Mouse (Mus musculus) brown adipose tissue, adult 24 weeks (tissue): ENCODE results near the gene Fdps. TPM values are rescaled to one million over a fixed set of nuclear protein-coding genes. Genes with fewer than 3 reads are reported as not detected.

Experiments used
- H3K27ac ChIP-seq: fragments of 200-500 bp; replicated peaks from 2 replicates; pipeline ENCODE4 v1.5.1; 2012; ENCODE audit warnings: low read depth, mild to moderate bottlenecking, low read length
- H3K4me1 ChIP-seq: fragments of 200-500 bp; 2 replicates; pipeline ENCODE4 v1.6.1; 2012; ENCODE audit warnings: low read length, mixed read lengths; ENCODE audit not compliant: control insufficient read depth, insufficient read depth, insufficient read length
- H3K4me3 ChIP-seq: fragments of 200-500 bp; 2 replicates; pipeline ENCODE4 v1.5.1; 2012; ENCODE audit warnings: low read depth, mild to moderate bottlenecking, low read length, moderate library complexity; ENCODE audit not compliant: insufficient read depth
- polyA plus RNA-seq: library from polyadenylated mRNA; stranded (reverse); fragments of >200 nt; gene quantifications from 2 replicates; pipeline ENCODE4 v1.2.4, GENCODE M21; 2012; ENCODE audit not compliant: missing spikeins, insufficient read depth, insufficient read length

Fdps gene
- polyA plus RNA-seq, result 127 and 135 TPM in 2 replicates

DNA sequence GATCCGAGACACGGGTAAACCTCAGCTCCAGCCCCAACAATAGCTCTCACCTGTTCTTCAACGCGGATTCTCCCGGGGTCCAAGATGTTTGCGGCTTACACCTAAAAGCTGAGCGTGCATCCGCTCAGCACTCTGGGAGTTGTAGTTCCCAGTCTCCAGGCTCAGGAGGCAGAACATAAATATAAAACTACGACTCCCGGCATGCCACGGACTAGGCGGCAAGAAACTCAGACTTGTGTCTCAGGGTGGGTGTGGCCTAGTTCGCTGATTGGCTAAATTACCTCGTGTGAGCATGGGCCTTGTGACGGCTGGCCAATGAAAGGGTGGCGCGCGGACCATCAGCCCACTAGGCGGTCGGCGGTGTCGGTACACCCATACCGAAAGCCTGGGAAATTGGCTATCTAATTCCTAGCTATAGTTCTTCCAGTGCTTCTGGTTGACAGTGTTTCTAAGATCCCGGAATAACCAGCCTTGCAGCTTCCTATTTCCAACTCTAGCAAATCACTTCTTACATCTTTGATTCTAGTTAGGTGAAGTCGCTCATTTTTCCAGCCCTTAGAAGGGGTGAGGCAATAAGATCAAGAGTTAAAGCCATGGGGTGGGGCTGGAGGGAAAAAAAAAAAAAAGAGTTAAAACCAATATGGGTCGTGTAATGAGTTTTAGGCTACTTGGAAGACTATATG lies at the start of gene Fdps:
Gene Fdps, minus strand, starts transcription at position 148 of the 683 bp plus-strand sequence.
- Histone ChIP-seq H3K27ac (no peak within 1 kb of the TSS), H3K4me1 (peaks cover 6% of the 10 kb centered on the region), H3K4me3 (peak within 1 kb of the TSS; percentile 78)

DNA sequence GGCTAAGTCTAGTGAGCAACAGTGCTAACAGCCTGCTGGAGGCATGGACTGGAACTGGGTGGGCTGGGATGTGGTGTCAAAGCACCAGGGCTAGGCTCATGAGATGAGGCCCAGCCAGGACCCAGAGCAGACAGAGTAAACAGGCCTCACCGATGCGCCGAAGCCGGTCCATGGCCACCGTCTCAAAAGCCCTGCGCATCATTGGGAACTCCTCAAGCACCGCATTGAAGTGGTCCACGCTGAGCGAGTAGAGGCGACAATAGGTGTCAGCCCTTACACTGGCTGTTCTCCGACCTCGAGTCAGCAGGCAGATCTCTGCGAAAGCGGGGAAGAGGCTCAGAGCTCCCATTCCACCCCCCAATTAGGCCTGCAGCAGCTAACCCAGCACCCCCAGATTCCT lies 46.8 kb upstream of the Fdps start:
- Histone ChIP-seq H3K4me3 (no peak overlapping the region), H3K4me1 (no peaks in the 10 kb centered on the region), H3K27ac (no peak overlapping the region)

DNA sequence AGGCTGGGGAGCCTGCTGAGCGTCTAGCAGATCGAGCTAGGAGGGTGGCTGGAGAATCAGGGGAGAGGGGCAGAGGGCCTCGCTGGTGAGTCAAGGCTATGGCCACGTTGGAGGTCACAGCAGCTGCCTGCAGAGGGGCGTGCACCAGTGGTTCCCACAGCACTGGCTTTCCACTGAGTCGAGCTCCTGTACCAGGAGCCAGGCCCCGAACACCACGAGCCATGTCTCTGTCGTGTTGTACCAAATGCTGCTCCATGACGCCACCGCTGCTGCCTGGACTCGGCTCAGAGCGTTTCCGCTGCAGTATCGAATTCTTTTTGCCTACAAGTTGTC lies 46.2 kb upstream of the Fdps start:
- Histone ChIP-seq H3K27ac (no peak overlapping the region), H3K4me3 (no peak overlapping the region)

DNA sequence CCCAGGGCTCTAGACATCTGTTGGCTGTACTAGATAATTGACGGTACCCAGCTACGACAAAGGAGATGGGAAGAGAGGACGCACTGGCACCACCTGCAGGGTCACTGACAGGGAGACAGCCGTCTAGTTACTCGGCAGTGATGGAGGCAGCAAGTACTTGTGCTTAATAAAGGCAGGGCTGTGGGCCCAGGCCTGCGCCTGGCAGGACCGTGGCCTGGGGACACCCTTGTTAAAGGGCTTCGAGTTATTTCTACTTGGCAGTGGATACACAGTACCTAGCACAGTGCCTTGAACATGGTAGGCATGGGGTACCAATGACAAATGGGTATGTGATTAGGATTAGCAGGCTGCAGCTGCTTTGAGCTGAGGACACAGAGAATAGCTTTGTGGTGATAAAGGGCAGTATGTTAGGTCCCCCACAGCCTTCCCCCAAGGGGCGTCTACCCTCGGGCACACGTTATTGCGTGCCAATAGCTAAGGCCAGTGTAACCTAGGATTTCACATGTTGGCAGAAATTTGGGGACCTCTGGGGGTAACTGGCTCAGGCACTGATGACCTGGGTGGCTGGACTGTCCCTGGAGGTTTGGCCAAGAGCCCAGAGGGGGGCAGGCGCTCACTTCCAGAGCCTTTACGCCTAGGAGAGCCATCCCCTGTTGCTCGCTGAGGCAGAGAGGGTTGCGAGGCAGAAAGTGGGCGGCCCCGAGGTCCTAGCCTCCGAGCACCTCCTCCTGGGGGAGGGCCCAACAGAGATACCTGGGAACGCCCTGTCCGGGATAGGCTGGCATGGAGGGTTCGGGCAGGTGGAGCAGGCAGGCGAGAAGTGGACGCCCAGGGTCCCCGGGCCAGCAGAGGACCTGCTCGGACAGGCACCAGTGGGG lies 45.6 kb upstream of the Fdps start:
- Histone ChIP-seq H3K27ac (no peak overlapping the region), H3K4me1 (no peaks in the 10 kb centered on the region), H3K4me3 (no peak overlapping the region)

More for the DNA sequence above, 46.2 kb upstream of the Fdps start:
- no peaks in the 10 kb centered on the region for H3K4me1 ChIP-seq

DNA sequence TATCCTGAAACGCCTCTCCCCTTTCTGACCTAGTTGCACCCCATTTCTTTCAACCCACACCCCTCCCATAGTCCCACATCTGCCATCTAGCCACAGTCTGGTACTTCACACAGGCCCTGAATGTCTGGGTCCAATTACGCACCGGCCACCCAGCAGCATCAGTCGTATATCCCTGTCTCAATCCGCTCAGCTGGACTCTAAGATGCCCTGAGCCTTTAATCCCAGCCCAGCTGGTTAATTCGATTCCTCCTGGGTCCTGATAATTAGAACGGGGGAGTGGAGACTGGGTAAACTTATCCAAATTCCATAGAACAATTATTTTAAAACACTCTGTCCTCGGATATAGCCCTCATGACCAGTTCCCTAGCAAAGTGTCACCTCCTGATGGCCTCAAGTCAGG lies 43.8 kb upstream of the Fdps start:
- Histone ChIP-seq H3K4me3 (no peak overlapping the region), H3K4me1 (no peaks in the 10 kb centered on the region), H3K27ac (no peak overlapping the region)

DNA sequence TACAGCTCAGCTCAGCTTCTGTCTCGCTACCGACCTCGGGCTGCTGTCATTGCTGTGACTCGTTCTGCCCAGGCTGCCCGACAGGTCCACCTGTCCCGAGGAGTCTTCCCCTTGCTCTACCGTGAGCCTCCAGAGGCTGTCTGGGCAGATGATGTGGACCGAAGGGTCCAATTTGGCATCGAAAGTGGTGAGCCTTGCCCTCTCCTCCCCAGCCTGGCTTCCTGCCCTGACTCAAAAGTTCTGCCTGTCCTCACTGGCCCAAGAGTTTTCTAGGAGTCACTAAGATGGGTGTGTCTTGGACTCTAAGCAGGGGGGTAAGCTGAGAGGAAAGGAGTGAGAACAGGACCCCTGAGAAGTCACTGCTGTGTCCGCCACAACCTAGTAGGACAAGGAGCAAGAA lies 43.1 kb upstream of the Fdps start:
- H3K27ac ChIP-seq, result no peak overlapping the region
- H3K4me3 ChIP-seq, result no peak overlapping the region
- no peaks in the 10 kb centered on the region for H3K4me1 ChIP-seq

DNA sequence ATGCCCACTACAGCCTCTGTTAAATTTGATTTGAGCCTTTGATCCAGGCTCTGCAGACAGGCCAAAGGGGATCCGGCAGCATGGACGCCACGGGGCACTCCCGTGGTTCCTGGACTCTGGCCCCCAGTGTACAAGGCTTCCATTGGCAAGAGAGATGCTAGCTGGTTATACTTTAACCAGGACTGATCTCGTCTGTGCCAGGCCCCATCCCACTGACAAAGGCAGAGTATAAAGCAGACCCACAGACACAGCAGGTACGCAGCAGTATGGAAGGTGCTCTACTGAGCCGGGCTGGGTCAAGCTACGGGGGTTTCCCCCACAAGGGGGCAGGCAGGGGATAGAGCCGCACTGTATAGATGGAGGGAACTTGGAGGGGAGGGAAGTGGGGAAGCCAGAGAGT lies 34.6 kb upstream of the Fdps start:
- Histone ChIP-seq H3K27ac (no peak overlapping the region), H3K4me3 (no peak overlapping the region), H3K4me1 (no peaks in the 10 kb centered on the region)

DNA sequence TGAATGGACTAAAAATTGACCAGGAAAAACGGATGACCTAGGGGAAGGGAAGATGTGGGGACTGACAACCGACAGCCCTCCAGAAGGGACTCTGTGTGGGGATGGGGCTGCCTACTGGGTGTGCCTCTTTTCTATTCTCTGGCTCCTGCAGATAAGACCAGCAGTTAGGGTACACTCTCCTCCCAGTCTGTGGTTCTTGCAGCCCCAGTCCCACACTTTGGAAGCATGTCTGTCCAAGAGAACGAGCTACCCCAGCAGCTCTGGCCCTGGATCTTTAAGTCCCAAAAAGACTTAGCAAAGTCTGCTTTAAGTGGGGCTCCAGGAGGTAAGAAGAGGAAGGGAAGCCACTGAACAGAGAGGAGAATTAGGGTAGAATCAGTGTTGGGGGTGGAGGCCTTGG lies 34.2 kb upstream of the Fdps start, which contains the start of gene Pklr:
Gene Pklr, plus strand, starts transcription at position 185 of the 400 bp plus-strand sequence.
- Histone ChIP-seq H3K27ac (no peak within 1 kb of the TSS), H3K4me1 (no peaks in the 10 kb centered on the region), H3K4me3 (no peak within 1 kb of the TSS)

DNA sequence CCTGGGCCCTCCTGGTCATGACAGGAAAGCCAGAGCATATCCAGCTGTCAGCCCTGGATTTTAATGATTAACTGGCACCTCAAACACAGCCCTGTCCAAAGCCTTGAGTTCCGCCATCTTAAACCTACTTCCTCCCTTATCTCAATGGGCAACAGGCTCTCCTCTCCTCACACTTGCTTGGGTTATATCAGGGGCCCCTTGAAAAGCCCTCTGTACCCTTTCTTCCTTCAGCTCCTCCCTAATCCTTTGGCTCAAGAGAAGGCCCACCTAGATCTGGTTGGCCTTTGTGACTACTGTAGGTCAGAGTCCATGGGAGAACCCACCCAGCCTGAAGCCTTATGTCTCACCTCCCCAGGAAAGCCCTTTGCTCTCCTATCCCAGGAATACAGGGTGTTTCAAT lies 32.0 kb upstream of the Fdps start:
- H3K4me3 ChIP-seq, result no peak overlapping the region
- no peaks in the 10 kb centered on the region for H3K4me1 ChIP-seq
- no peak overlapping the region for H3K27ac ChIP-seq

DNA sequence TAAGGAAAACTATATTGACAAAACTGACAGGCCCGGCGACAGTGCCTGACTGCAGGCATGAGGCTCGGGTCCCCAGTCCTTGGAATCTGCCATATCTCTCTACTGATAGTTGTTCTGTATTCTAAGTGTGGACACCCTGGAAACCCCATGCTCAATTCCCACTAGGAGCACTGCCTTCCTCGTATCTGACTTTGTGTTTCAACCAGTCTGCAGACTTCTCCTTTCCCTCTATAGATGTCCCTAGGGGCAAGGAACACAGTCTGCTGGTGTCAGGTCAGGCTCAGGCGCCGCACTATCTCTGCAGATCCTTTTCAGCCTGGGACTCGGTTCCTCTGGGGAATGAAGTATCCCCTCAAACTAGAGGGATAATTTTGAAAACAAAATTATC lies 31.3 kb upstream of the Fdps start:
- no peak overlapping the region for H3K4me3 ChIP-seq
- no peak overlapping the region for H3K27ac ChIP-seq
- H3K4me1 ChIP-seq, result no peaks in the 10 kb centered on the region

DNA sequence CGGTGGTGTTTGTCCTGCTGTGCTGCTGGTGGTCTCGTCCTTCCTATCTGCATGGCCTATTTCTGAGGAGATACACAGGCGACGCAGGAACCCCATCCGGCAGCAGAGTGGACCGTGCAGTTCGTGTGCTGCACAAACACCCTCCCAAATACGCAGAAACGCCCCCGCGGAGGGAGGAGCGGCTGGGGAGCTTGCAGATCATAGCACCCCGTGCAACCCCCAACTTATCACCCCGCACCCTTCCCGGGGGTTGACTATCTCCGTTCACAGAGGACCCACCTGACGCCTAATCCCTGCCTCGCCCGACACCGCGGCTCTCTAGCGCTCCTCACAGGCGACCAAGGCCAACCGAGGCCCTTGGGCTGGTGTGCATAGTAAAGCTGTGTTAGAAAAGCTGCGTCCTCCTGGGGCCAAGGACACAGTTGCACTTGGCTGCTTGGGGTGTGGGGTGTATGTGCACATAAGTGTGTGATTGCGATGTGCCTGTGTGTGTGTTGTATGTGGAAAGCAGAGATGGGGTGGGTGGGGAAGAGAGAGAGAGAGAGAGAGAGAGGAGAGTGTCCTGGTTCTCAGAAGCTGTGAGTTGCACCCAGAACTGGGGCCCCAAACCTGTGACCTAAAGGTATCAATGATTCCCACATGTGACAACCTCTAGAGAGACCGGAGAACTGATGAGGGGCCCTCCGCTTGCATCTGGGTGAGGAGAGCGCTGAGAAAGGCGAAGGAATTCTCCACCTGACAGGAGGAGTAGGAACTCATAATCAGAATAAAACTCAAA lies 30.7 kb upstream of the Fdps start:
- Histone ChIP-seq H3K4me1 (no peaks in the 10 kb centered on the region), H3K4me3 (0 out of 2 replicates have a peak overlapping the region, but pooled peaks have one; percentile 12), H3K27ac (no peak overlapping the region)

DNA sequence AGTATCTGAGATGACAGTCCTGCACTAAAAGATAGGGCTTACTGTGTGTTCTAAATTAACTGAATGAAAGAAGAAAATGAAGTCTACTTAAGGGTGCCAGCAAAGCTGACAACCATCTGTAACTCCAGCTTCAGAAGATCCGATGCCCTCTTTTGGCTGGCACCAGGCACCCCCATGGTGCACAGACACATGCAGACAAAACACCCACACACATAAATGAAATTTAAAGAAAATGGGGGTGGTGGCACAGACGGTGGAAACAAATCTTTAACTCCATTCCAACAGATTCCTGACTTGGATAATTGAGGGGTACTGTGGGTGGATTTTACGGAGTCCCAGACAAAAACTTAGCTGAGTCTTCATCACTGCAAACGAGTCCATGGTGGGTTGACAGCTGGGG lies 30.1 kb upstream of the Fdps start:
- Histone ChIP-seq H3K4me1 (no peaks in the 10 kb centered on the region), H3K4me3 (no peak overlapping the region)

DNA sequence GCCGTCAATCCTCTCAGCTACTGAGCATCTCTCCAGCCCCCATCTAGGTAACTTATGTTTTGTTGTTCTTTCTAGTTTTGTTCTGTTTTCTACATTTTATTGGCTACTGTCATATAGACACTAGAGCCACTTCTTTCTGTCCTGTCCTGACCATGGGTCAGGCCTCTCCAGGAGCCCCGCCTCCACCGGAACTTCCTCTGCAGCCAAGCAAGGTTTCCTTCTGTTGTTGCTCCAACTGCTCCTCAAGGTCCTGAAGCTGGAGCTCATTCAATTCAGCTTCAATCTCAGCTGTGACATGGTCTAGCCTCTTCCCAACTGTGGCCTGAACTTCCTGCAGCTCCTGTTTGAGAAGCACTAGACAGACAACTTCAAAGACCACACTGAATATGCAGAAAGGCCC lies 28.1 kb upstream of the Fdps start:
- Histone ChIP-seq H3K27ac (no peak overlapping the region), H3K4me1 (no peaks in the 10 kb centered on the region), H3K4me3 (no peak overlapping the region)

More for the DNA sequence above, 30.1 kb upstream of the Fdps start:
- no peak overlapping the region for H3K27ac ChIP-seq

DNA sequence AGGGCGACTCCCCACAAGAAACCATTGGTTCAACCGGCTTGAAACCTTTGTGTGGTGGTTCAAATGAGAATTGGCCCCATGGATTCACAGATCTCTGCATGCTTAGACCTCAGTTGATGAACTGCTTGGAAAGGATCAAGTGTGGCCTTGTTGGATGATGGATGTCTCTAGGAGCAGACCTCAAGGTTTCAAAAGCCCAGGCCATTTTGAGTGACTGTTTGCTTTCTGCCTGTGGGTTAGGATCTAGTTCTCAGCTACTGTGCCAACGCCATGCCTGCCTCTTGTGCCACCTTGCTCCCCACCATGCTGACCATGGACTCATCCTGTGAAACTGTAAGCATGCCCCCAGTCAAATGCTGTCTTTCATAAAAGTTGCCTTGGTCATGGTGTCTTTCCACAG lies 24.2 kb upstream of the Fdps start:
- Histone ChIP-seq H3K4me1 (peaks cover 5% of the 10 kb centered on the region; the same call in 1 of the 2 replicates), H3K4me3 (no peak overlapping the region), H3K27ac (no peak overlapping the region)

DNA sequence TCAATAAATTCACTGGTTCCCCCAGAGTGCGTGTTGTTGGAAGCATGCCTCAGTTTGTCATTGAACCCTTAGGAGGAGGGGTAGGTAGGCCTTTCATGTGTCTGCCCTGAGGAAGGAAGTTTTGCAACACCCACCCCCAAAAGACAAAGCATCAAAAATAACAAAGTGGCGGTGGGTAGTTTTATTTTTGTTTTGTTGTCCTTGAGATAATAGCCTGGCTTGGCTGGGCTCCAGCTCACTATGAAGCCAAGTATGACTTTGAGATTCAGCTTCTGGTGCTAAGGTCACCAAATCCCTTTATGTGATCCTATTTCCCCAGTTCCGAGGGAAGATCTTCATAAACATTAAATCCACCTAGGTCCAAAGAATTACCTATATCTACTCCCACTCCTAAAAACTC lies 22.5 kb upstream of the Fdps start:
- no peak overlapping the region for H3K4me3 ChIP-seq
- no peak overlapping the region for H3K27ac ChIP-seq
- H3K4me1 ChIP-seq, result peaks cover 5% of the 10 kb centered on the region; the same call in 1 of the 2 replicates
